Mouse (Mus musculus) NIH3T3 (cell line): ENCODE measurements at regions not wholly inside any gene's neighbourhood (a gene's known extent, or its start where the extent isn't known, plus 50 kb on each side); places are given as distances from the start of the nearest gene placed in this dataset.
A peak's percentile ranks its signal among the peaks of the same experiment; 100 is the strongest.

Experiments
- DNase-seq: peaks from one replicate; pipeline ENCODE4 v3.0.0-alpha.2; 2012; ENCODE audit warnings: low read depth

DNA sequence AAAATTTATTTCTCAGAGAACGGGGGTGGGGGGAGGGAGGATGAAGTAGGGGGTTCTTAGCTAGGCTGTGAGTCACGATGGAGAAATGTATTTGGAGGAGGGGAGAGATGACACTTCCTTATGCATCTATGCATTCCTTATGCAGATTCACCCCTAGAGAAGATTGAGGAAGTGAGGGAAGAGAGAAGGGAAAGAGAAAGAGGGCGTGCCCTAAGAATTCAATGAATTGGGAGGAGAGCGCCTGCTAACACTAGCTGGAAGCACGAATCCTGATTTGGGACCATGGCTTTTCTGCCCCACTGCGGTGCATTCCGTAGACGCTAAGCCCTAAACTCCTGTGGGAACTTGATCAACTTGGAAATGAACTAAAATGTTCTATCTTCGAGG is 56.1 kb downstream of the Foxi3 start:
- no peak for DNase-seq

DNA sequence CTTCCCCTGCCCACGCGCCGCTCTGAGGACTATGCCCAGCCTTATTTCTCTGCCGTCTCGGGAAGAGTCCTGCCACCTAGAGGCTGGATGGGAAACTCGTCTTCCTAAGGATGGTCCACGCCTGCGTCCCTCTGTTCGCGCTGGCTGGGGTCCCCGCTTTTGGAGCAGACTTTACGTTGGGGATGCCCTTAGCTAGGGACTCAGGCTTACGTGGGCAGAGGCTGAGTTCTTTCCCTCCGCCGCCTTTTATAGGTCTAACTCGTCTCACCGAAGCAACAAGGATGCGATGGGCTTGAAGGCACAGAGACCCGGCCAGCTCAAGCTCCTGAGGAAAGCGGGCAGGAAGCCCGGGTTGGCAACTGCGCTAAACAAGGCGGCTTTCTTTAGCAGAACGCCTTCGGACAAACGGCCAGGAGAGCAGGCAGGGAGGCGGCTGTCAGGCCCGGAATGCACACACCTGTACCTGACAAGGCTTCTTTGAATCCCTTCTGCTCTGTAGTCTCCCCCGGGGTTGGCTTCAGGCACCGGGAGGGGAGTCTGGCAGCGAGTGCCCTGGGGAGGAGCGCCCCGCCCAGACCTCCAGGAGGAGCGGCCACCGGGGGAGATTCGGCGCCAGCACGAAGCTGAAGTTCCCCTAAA is 56.6 kb downstream of the Foxi3 start:
- DNase-seq = peak; percentile 57

DNA sequence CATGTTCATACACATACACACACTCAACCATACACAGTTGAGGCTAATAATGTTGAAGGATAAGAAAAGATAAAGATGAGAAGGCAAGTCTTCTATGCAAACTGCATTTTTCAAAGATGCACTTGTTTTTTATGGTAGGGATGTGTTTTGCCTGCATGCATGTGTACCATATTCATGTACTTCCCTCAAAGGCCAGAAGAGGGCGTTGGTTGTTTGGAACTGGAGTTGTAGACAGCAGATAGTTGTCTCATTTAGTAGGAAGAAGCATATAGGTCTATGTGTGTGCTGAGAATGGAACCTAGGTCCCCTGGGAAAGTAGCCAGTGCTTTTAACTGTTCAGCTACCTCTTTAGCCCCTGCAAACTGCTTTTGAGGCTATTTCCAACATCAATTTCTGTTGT is 60.1 kb downstream of the Foxi3 start:
- DNase-seq = no peak

DNA sequence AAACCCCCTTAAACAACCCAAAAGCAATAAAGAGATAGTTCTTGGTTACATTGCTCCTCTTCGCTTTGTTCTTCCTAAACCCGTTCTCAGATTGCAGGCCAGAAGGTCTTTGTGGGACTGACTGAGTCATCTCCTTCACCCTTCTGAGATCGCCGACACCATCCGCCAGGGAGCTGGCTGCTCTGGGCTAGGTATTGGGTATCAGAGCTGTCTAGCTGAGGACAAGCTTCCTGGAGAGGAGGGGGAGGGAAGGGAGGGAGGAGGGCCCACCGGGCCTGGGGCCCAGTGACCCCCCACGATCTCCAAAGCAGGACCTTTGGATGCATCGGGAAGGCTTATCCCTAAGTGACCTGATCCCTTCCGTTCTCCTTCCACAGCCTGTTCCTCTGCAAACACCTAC is 65.0 kb downstream of the Foxi3 start:
- no peak for DNase-seq

DNA sequence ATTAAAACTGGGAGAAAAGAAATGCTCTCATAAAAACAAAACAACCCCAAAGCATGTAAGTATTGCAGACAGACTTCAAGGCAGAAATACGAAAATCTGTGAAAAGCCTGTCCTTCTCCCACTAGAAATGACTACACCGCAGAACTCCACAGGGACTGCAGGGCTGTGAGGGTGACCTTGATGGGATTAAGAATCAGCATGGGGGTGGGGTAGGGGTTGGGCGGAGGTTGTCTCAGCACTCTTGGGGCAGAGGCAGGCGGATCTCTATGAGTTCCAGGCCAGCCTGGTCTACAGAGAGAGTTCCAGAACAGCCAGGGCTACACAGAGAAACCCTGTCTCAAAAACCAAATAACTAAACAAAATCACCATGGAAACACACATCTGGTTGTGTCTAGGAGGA is 69.1 kb downstream of the Foxi3 start:
- DNase-seq = no peak

DNA sequence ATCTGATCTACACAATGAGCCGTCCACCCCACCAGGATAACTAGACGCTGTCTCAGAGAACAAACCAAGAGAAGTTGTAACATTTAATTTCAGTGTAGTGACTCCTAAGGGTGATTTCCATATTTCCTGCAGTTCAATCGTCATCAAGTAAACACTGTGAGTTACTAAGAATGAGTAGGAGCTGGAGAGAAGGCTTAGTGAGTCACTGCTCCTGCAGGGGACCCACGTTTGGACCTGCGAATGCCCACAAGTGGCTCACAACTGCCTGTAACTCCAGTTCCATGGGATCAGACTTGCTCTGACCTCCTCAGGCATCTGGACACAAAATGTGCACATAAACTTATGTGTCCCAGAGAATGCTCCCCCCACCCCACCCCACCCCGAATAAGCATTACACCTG is 73.3 kb downstream of the Foxi3 start:
- DNase-seq = no peak

DNA sequence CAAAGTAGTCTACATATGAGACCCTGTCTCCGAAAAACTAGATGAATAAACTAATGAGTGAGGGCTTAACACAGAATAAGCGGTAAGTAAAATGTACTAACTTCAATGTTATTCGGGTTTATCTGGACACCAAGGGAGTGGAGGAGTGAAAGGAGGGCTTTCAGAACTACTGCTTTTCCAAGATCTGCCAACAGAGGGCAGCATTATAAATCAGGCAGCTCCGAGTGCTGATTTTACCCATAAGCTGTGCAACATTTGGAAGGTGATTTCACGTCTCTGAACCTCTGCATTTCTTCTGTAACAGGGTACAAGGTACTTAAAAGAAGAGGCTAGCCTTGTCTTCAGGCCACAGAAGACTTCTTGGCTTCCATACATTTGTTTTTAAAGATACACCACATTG is 74.2 kb downstream of the Foxi3 start:
- peak; percentile 40 for DNase-seq

DNA sequence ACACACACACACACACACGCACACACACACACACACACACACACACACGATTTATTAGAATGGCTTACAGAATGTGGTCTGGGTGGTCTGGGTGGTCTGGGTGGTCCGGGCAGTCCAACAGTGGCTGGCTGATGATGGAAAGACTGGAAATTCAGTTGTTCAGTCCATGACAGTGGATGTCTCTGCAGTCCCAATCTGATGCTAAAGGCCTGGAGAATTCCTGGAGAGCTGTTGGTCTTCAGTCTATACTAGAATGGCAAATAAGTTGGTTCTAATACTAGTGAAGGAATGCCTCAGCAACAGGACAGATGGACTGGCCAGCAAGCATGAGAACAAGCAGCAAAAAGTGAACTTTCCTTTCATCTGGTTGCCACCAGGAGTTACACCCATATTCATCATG is 87.9 kb downstream of the Foxi3 start:
- no peak for DNase-seq

DNA sequence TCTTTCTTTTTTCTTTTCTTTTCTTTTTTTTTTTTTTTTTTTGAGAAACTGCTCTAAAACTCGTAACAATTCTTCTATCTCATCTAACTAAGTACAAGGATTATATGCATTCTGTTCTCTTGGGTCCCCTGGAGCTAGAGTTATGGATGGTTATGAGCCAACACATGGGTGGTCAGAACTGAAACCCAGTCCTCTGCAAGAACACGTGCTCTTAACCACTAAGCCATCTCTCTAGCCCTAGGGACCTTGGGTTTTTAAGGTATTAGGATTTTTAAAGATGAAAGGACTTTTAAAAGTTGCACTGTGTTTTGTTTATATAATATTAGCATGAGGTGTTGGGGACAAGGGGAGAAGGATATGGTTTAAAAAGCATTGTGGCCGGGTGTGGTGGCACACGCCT is 88.9 kb downstream of the Foxi3 start:
- DNase-seq = no peak

DNA sequence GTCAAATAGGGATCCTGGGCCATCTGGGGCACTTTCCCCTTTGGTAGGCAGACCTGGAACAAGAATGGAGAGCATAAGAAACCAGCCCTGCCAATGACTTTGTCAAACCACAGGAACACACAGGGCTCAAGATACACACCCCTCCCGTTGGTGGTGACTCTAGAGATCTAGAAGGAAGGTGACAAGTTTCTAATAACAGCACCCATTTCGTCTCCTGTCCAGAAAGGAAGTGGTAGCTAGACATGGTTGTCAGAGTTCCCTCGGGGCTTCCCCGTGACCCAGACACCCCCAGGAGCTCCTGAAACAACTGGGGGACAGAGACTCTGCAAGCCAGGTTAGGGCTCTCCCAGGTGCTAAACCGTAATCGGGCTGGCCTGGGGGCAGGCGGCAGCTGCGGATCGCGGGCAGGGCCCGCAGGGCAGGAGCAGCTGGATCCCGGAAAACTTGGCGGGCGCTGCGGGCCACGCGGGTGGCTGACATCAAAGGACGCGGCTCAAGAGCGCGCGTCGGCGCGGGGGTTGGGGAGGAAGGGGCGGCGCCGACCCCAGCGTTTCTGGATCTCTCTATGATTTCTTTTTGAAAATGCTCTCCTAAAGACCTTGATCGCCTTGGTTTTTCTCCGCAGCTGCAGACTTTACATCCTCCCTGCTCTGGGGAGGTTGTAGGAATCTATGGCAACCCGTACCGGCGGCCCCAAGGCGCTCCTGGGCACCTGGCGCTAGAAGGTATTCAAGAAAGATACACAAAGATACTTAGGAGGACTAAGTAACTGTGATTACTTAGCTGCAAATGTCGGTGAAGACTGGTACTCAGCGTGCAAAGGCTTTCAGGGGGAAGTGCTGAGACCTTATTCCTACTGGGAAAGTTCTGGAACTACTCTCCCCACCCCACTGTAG is 92.1 kb downstream of the Foxi3 start:
- DNase-seq = no peak

DNA sequence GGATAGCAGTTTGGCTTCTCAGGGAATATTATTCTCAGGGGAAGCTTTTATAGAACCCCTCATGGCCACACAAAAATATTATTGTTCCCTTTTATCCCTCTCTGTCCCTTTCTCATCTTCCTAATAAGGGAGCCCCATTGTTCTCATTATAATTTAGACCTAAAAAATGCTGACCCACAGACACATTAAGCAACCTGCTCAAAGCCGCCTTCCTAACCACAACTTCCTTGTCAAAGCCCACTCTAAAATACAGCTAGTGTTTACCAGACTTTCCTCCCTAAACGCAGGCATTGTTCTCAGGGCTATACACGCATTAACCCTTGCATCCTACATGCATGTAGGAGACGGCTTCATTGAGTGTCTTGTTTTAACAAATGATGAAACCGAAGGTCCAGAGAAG is 93.9 kb downstream of the Foxi3 start:
- no peak for DNase-seq

DNA sequence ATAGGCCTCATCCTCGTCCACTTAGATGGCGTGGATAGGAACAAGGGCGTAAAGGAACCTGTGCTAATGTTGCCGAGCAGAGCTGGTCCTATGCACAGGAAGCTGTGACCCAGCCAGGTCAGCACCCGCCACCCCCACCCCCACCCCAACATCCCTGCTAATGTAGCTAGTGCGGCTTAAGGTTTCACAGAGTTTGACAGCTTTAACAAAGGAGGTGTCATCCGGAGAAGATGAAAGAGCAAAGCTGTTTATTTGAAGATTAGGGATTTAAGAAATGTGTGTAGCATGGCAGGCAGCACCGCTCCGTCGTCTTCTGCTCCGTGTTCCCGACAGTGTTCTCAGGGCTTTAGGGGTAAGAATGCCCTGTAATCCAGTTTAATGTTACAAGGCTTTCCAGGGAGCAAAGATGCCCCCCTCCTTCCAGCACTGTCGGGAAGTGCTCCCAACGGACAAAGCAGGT is 93.5 kb downstream of the Thnsl2 start:
- no peak for DNase-seq

DNA sequence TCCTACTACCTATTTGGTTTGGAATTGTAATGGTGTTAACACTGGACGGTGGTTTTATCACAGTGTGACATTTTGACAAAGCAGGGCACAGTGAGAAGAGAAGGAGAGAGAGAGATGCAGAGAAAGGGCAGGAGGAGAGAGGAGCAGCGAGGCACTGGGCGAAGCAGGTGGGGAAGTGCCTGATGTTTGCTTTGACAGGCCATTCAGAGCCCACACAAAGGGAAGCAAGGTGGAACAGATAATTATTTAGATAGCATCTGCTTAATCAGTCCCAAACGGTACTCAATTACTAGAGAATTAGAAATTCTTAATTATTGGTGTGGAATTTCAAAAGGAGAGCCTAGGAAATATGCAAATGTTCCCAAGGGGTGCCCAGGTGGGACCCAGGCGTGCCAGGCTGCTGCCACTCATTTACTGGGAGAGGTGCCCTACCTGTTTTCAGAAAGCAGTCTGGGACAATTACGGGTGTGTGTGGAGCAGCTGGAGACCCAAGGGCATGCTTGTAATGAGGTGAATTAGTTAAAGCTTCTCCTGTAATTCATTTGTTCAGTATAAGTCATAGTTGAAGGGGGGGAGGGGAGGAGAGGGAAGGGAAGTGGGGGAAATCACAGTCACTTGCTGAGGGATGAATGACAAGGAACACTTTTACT is 86.9 kb downstream of the Thnsl2 start:
- DNase-seq = no peak

DNA sequence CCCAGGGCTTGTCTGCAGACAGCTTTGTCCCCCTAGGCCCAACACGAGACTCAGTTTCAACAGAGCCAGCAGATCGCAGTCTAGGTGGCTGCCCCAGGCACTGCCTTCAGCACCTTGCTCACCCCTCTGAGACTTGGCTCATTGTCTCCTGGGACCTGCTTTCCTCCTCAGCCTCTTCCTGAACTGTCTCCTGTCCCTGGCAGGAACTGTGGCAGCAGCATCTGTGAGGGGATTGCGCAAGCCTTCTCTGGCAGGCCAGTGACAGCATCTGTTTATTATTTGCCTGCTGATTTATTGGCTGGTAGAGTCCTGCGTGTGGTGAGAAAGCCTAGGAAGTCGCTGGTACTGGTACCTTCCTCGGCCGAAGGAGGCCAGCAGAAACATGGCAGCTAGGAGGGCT is 84.1 kb downstream of the Thnsl2 start:
- peak; percentile 11 for DNase-seq

DNA sequence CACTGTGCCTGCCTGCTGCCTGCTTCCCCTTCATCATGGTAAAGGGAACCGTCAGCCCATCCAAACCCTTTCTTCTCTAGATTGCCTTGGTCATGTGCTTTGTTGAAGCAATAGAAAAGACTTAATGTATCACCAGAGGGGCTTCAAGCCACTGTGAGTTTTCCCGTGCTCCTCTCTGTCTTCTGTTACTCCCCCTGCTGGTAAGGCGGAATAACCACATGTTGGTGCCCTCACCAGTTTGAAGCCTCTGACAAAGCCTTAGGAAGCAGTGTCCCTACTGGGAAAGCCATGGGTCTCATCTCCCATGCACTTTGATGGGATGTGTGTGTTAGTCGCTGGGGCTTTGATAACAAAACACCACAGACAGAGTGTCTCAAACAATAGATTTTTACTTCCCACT is 81.3 kb downstream of the Thnsl2 start:
- DNase-seq = no peak

DNA sequence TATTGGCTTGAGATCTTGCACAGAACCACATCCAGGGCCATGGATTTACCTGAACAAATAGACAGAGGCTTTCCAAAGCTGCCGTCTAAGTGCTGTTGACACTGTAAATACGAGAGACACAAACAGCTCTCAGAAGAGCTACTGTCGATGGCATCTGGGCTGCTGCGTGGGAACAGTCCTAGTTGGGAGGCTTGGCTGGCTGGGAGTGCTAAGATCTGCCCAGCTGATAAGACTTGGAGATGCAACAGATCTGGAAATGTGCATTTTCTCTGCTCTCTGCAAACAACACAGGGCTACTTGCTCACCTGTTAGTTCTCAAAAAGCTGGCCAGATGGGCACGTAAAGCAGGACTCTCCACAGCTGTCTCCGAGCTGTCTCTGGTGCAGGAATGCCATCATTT is 78.8 kb downstream of the Thnsl2 start:
- DNase-seq = no peak

DNA sequence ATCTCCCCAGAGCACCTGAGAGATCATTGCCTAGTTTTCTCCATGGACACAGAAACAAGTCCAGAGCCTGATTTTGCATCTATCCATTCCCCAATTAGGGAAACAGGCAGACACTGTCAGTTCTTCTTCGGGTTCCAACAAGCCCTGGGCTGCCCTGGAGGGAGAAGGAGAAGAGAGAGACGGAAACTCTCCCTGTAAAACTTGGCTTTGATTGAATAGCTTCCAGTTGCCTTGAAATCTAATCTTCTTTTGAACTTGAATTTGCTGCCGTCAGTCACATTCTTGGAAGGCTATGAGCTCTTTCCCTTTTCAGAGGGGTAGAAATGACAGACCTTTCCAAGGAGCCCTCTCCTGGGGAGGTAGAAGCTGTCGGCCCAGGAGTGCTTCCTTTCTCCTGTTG is 75.0 kb downstream of the Thnsl2 start:
- DNase-seq = no peak

DNA sequence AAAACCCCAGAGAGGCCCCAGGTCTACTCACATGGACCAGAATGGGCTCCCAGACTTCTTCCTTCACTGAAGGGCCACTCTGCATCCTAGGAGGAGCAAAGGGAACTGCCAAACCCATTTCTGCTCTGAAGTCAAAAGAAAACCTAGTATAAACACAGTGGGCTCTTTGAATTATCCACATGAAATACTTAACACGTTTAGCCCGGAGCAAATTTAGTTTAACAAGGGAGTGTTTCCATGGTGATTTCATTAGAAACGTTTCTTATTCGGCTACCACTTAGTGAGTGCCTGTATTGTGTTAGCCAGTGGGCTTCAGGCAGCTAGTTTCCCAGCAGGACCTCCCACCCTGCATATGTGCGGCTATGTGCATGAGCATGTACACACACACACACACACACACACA is 69.4 kb downstream of the Thnsl2 start:
- DNase-seq = no peak
